Mouse (Mus musculus) heart, adult 2 months (tissue): ENCODE measurements at regions not wholly inside any gene's neighbourhood (a gene's known extent, or its start where the extent isn't known, plus 50 kb on each side); places are given as distances from the start of the nearest gene placed in this dataset.

Experiments used
- EP300 ChIP-seq: fragments of 200-500 bp; IDR thresholded peaks from 2 replicates; pipeline ENCODE4 v1.6.1; 2011; ENCODE audit warnings: low read depth, low read length, control low read depth; ENCODE audit not compliant: insufficient read depth
- POLR2A ChIP-seq: fragments of 200-500 bp; IDR thresholded peaks from 2 replicates; pipeline ENCODE4 v1.6.1; 2011; ENCODE audit warnings: mild to moderate bottlenecking, low read depth, low read length, control low read depth; ENCODE audit not compliant: insufficient read depth

GRCm38 (mm10) chr11:8061573-8061972, 602.8 kb downstream of the Tns3 start:
- no peak for TF ChIP-seq POLR2A
- no peak for TF ChIP-seq EP300
